Comparison of ENCODE assay signal across 10 mouse cellular contexts in genomic region chr15:86110361-86111103, GRCm38 (mm10). TPM values are rescaled to one million over a fixed set of nuclear protein-coding genes. Genes with fewer than 3 reads are reported as not detected.
DNase-seq lines count a peak whose midpoint lies in the region; ATAC-seq and TF ChIP-seq lines count a peak whose summit lies in the region.
"Had no signal": no experiment of that assay in that cellular context is flagged by ENCODE, and none has a peak within 500 bp of the region (broad histone marks: within the 10 kb centered on the region; RNA-seq: fewer than 3 reads in every experiment).

No protein-coding gene starts in this region.

- no peaks in the 10 kb centered on the region for H3K9me3 ChIP-seq in forebrain, embryonic 13.5 days (replicated peaks)
- H3K9me3 ChIP-seq in forebrain, embryonic 11.5 days (ENCODE audit: control insufficient read depth, low read length) = no peaks in the 10 kb centered on the region
- H3K9me3 ChIP-seq in heart, embryonic 15.5 days (replicated peaks) = no peaks in the 10 kb centered on the region
- H3K9me3 ChIP-seq in kidney, embryonic 15.5 days (replicated peaks) = no peaks in the 10 kb centered on the region
- H3K9me3 ChIP-seq: midbrain, embryonic 13.5 days had no signal

- 66% methylated on average over 10 of the region's 10 CpGs for WGBS in forebrain, embryonic 13.5 days
- WGBS in forebrain, embryonic 11.5 days = 71% methylated on average over 10 of the region's 10 CpGs
- 47% methylated on average over 10 of the region's 10 CpGs for WGBS in spleen, adult 2 months
- 71% methylated on average over 10 of the region's 10 CpGs for WGBS in heart, embryonic 15.5 days
- WGBS in kidney, embryonic 15.5 days = 69% methylated on average over 10 of the region's 10 CpGs

- H3K4me1 ChIP-seq in forebrain, embryonic 13.5 days = peaks cover 54% of the 10 kb centered on the region
- peaks cover 16% of the 10 kb centered on the region for H3K4me1 ChIP-seq in forebrain, embryonic 11.5 days (replicated peaks; ENCODE audit: control insufficient read depth, insufficient read depth, low read length)
- peaks cover 9% of the 10 kb centered on the region; the same call in 1 of the 2 replicates for H3K4me1 ChIP-seq in spleen, adult 2 months (ENCODE audit: control insufficient read depth, insufficient read depth, insufficient read length)
- peaks cover 87% of the 10 kb centered on the region for H3K4me1 ChIP-seq in heart, embryonic 15.5 days (replicated peaks)
- H3K4me1 ChIP-seq in kidney, embryonic 15.5 days = peaks cover 35% of the 10 kb centered on the region

- H3K9ac ChIP-seq in forebrain, embryonic 13.5 days = no peak overlapping the region
- no peak overlapping the region for H3K9ac ChIP-seq in forebrain, embryonic 11.5 days (ENCODE audit: low read length)
- peak overlapping the region; percentile 34 for H3K9ac ChIP-seq in heart, embryonic 15.5 days
- H3K9ac ChIP-seq in kidney, embryonic 15.5 days = no peak overlapping the region
- H3K9ac ChIP-seq: midbrain, embryonic 13.5 days had no signal

- no peak overlapping the region for H3K4me2 ChIP-seq in forebrain, embryonic 13.5 days
- no peak overlapping the region for H3K4me2 ChIP-seq in forebrain, embryonic 11.5 days (ENCODE audit: low read depth, low read length, severe bottlenecking)
- peak overlapping the region; percentile 47 for H3K4me2 ChIP-seq in heart, embryonic 15.5 days
- no peak overlapping the region for H3K4me2 ChIP-seq in kidney, embryonic 15.5 days
- H3K4me2 ChIP-seq: midbrain, embryonic 13.5 days had no signal

- no peak for DNase-seq in forebrain, embryonic 11.5 days (ENCODE audit: low spot score)
- DNase-seq in spleen, adult 2 months (ENCODE audit: low read depth in 1 of 2, low spot score in 2 of 2) = peak in 1 of 2 experiments; percentile 27
- no peak for DNase-seq in spleen, postnatal 4 days (ENCODE audit: low spot score in 2 of 2)
- peak; percentile 37 to 65 for DNase-seq in thymus, postnatal 36 days
- no peak for DNase-seq in right cerebral cortex, postnatal 36 days (ENCODE audit: low spot score in 2 of 2)
- DNase-seq: layer of hippocampus, adult 9-11 months had no signal

- peak overlapping the region; percentile 1; the same call in 1 of the 2 replicates for H3K27ac ChIP-seq in forebrain, embryonic 13.5 days
- H3K27ac ChIP-seq in forebrain, embryonic 11.5 days (ENCODE audit: low read depth, low read length) = no peak overlapping the region
- peak overlapping the region; percentile 12; the same call in 1 of the 2 replicates for H3K27ac ChIP-seq in spleen, adult 2 months (ENCODE audit: insufficient read depth, low read length)
- peak overlapping the region; percentile 94 for H3K27ac ChIP-seq in heart, embryonic 15.5 days
- H3K27ac ChIP-seq in kidney, embryonic 15.5 days = no peak overlapping the region
- H3K27ac ChIP-seq: midbrain, embryonic 13.5 days had no signal

- peaks cover 4% of the 10 kb centered on the region; the same call in 1 of the 2 replicates for H3K36me3 ChIP-seq in forebrain, embryonic 13.5 days (ENCODE audit: poor library complexity, severe bottlenecking)
- no peaks in the 10 kb centered on the region for H3K36me3 ChIP-seq in forebrain, embryonic 11.5 days (ENCODE audit: control insufficient read depth, insufficient read depth, low read length)
- no peaks in the 10 kb centered on the region for H3K36me3 ChIP-seq in spleen, adult 2 months (ENCODE audit: control insufficient read depth, insufficient read depth, low read length)
- H3K36me3 ChIP-seq in heart, embryonic 15.5 days = no peaks in the 10 kb centered on the region
- H3K36me3 ChIP-seq in kidney, embryonic 15.5 days = no peaks in the 10 kb centered on the region

- H3K27me3 ChIP-seq in forebrain, embryonic 13.5 days = no peaks in the 10 kb centered on the region
- no peaks in the 10 kb centered on the region for H3K27me3 ChIP-seq in forebrain, embryonic 11.5 days (ENCODE audit: control insufficient read depth, insufficient read depth, low read length)
- no peaks in the 10 kb centered on the region for H3K27me3 ChIP-seq in spleen, adult 2 months (ENCODE audit: control insufficient read depth, insufficient read depth, low read length)
- no peaks in the 10 kb centered on the region for H3K27me3 ChIP-seq in heart, embryonic 15.5 days
- H3K27me3 ChIP-seq in kidney, embryonic 15.5 days = no peaks in the 10 kb centered on the region
- H3K27me3 ChIP-seq: midbrain, embryonic 13.5 days had no signal

- no peak for TF ChIP-seq CTCF in spleen, adult 2 months (IDR thresholded peaks at IDR 0.05; ENCODE audit: extremely low read depth, insufficient read depth, insufficient read length, insufficient replicate concordance)

- no peak for TF ChIP-seq POLR2A in spleen, adult 2 months (IDR thresholded peaks at IDR 0.05; ENCODE audit: low read depth, low read length)

- no peak for ATAC-seq in forebrain, embryonic 13.5 days
- ATAC-seq in forebrain, embryonic 11.5 days (replicated peaks; ENCODE audit: low FRiP score) = no peak
- no peak for ATAC-seq in heart, embryonic 15.5 days (replicated peaks; ENCODE audit: insufficient number of reproducible peaks, insufficient read depth, low FRiP score, low read depth)
- ATAC-seq in kidney, embryonic 15.5 days (replicated peaks; ENCODE audit: low FRiP score) = no peak
- ATAC-seq: midbrain, embryonic 13.5 days had no signal

- H3K4me3 ChIP-seq in forebrain, embryonic 13.5 days = no peak overlapping the region
- no peak overlapping the region for H3K4me3 ChIP-seq in forebrain, embryonic 11.5 days (ENCODE audit: low read depth, low read length)
- H3K4me3 ChIP-seq in spleen, adult 2 months (ENCODE audit: extremely low read depth, insufficient read depth, insufficient read length) = no peak overlapping the region
- H3K4me3 ChIP-seq in heart, embryonic 15.5 days = no peak overlapping the region
- no peak overlapping the region for H3K4me3 ChIP-seq in kidney, embryonic 15.5 days (replicated peaks)
- H3K4me3 ChIP-seq: midbrain, embryonic 13.5 days had no signal

RNA-seq across cellular contexts. Expression of gene Gramd4, which starts 53.0 kb away (rescaled TPM):
- polyA plus RNA-seq in forebrain, embryonic 13.5 days (2015; fragmentation: Nextera tagmentation; extraction: Ambion mirVana) = 30.1 and 31.6 TPM in 2 replicates
- 15.5 and 16.6 TPM in 2 replicates for polyA plus RNA-seq in forebrain, embryonic 11.5 days (2014; fragmentation: Nextera tagmentation; extraction: Ambion mirVana)
- 36.2 and 43.9 TPM in 2 replicates for polyA plus RNA-seq in spleen, adult 2 months (2012; rRNA removed)
- 16.9 and 19.5 TPM in 2 replicates for polyA plus RNA-seq in heart, embryonic 15.5 days (2015; fragmentation: Nextera tagmentation; extraction: Ambion mirVana)
- 14.1 and 17.4 TPM in 2 replicates for polyA plus RNA-seq in kidney, embryonic 15.5 days (2015; fragmentation: Nextera tagmentation; extraction: Ambion mirVana)

Comparison
In these comparisons a context has a peak if more than half of its experiments do, and no peak if none do; other contexts are left out.
1. H3K27ac ChIP-seq: peak in forebrain, embryonic 13.5 days (single experiment), spleen, adult 2 months (single experiment) and heart, embryonic 15.5 days (single experiment); none in forebrain, embryonic 11.5 days (single experiment) and kidney, embryonic 15.5 days (single experiment).
2. DNase-seq: peak in thymus, postnatal 36 days (2 of 2); none in forebrain, embryonic 11.5 days (single experiment), spleen, postnatal 4 days (0 of 2) and right cerebral cortex, postnatal 36 days (0 of 2).